Mouse (Mus musculus): ENCODE measurements at regions not wholly inside any gene's neighbourhood (a gene's known extent, or its start where the extent isn't known, plus 50 kb on each side); places are given as distances from the start of the nearest gene placed in this dataset.
A peak's percentile ranks its signal among the peaks of the same experiment; 100 is the strongest.

DNA sequence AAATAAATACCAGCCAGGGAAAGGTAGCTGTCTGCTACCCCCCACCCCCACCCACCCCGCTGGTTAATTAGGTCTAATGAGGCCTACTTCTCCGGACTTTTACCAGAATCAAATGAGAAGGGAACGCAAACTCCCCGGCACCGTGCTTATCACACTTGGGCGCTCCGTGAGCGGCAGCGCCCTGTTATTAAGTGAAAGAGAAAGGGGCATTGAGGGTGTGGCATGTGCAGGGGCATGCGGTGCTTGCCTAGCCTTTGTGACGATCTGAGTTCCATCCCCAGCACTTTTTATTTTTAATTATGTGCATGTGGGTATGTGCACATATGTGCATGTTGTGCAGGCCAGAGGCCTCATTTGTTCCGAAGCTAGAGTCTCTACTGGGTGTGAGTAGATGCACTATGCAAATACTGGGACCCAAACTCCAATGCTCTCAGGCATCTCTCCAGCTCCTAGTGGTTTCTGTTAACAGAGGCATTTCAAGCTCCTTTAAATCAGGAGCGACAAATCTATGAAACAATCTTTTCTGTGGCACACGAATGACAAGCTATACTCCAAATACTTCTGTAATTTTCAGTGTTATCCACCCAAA lies 57.8 kb upstream of the Peli1 start:
- DNase-seq (ENCODE audit: inconsistent age in 2 of 2, low spot score in 1 of 2) = no peak

DNA sequence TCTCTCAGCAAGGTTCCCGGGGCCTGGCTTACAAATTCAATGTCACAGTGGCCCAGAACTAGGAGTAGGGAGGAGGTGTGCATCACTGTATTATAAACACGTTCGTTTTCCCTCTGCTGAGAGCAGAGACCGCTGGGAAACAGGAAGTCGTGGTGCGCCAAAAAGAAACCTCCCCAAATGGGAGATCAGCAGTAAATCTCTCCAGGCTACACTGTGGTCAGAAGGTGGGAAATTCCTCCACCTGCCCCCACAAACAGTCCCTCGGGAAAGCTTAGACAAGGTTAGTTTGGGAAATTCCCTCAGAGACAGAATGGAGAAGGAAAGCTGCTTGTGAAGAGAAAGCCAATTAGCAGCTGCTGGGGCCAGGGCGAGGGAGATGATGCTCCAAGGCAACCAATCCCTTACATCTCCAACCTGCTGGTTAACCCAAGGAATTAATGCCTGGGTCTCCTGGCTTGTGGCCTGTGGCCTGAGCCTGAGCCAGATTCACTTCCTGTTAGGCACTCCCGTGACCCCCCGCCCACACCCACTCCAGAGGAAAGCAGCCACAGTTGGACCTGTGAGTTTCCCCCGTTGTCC lies 57.2 kb upstream of the Peli1 start:
- DNase-seq (ENCODE audit: inconsistent age in 2 of 2, low spot score in 1 of 2) = peak; percentile 28 to 50

GRCm38 (mm10) chr11:21036161-21036916 lies 54.8 kb upstream of the Peli1 start:
- no peak for DNase-seq (ENCODE audit: inconsistent age in 2 of 2, low spot score in 1 of 2)

DNA sequence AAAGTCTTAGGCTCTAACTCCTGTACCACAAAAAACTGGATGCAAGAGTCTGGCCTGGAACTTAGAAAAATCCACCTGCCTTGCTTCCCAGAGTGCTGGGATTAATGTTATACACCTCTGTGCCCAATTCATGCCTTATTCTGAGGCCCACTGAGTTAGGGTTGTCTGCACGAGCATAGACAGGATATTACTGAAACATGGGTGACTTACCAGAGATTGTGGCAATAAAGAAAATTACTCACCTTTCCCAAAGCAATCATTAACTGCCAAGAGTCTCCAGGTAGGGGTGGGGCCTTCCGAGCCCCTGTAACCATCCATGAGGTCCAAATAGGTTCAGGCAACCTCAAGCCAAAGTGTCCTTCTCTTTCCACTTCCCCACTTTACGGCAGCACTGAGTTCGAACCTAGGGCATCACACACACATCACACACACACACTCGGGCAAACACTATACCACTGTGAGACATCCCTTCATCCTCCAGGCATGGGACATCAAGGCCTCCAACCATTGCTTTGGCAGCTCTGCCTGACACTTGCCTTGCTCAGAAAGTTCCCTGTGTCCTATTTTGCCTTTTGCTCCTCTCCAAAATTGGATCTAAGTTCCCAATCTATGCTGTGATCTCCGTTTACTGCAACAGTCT lies 53.7 kb upstream of the Peli1 start:
- no peak for DNase-seq (ENCODE audit: inconsistent age in 2 of 2, low spot score in 1 of 2)

DNA sequence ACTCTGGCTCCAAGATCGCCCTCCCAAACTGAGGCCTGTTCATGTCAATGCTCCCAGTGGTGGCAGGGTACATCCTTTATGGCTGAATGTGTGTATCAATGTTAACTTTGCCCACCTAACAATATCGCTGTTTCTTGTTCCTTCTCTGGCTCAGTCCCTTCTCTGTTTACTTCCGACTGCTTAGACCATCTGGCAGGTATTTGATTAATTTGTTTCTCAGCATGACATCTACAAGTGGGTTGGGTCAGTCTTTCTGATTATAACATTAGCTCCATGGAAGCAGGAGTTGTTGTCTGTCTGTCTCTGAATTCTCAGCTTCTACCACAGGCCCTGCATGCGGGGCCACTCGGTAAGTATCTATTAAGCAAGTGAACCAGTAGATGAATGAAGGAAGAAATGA lies 49.9 kb upstream of the Peli1 start:
- DNase-seq (ENCODE audit: inconsistent age in 2 of 2, low spot score in 1 of 2) = no peak

All from adrenal gland, adult (tissue).